Mouse (Mus musculus) neural tube, embryonic 13.5 days (tissue): ENCODE data around the gene Cabp4. TPM values are rescaled to one million over a fixed set of nuclear protein-coding genes. Genes with fewer than 3 reads are reported as not detected.

Experiments
- ATAC-seq: fragments of 200-750 bp; cut with Nextera tagmentation; 2 replicates; pipeline ENCODE4 v1.8.0; 2017; ENCODE audit warnings: low read depth, mild to moderate bottlenecking, moderate TSS enrichment, moderate library complexity
- H3K27ac ChIP-seq: fragments of 300-500 bp; sonication (generic); replicated peaks from 2 replicates; pipeline ENCODE4 v1.5.1; 2015; ENCODE audit warnings: moderate library complexity, mild to moderate bottlenecking, inconsistent platforms
- H3K27me3 ChIP-seq: fragments of 300-500 bp; sonication (generic); 2 replicates; pipeline ENCODE4 v1.6.1; 2015; ENCODE audit warnings: mild to moderate bottlenecking, inconsistent platforms
- H3K36me3 ChIP-seq: fragments of 300-500 bp; sonication (generic); 2 replicates; pipeline ENCODE4 v1.6.1; 2015; ENCODE audit warnings: mild to moderate bottlenecking, inconsistent platforms
- H3K4me1 ChIP-seq: fragments of 300-500 bp; sonication (generic); replicated peaks from 2 replicates; pipeline ENCODE4 v1.6.1; 2015; ENCODE audit warnings: inconsistent platforms
- H3K4me2 ChIP-seq: fragments of 300-500 bp; sonication (generic); 2 replicates; pipeline ENCODE4 v1.6.1; 2015; ENCODE audit warnings: inconsistent platforms, mild to moderate bottlenecking, moderate library complexity
- H3K4me3 ChIP-seq: fragments of 300-500 bp; sonication (generic); 2 replicates; pipeline ENCODE4 v1.5.1; 2015; ENCODE audit warnings: mild to moderate bottlenecking, inconsistent platforms
- H3K9ac ChIP-seq: fragments of 300-500 bp; sonication (generic); 2 replicates; pipeline ENCODE4 v1.6.1; 2015; ENCODE audit warnings: moderate library complexity, mild to moderate bottlenecking, inconsistent platforms
- H3K9me3 ChIP-seq: fragments of 300-500 bp; sonication (generic); 2 replicates; pipeline ENCODE4 v1.6.1; 2016; ENCODE audit warnings: inconsistent platforms
- WGBS: fragments of 180-500 bp; shearing (Covaris S2); methylation state at CpG from one replicate; pipeline ENCODE4 v1.1.7; 2015; 5-methylcytosine and 5-hydroxymethylcytosine counted together
- polyA plus RNA-seq: library from polyadenylated mRNA; unstranded; fragments of >200 nt; fragmentation: Nextera tagmentation; extraction: Ambion mirVana; gene quantifications from 2 replicates; pipeline ENCODE4 v1.2.1, GENCODE M21; 2015

The Cabp4 gene
- 0.14 TPM in 2 replicates for polyA plus RNA-seq

- H3K27me3 ChIP-seq = no peaks in the 10 kb centered on the region
- no peak for ATAC-seq
- no peak within 1 kb of the TSS for H3K4me3 ChIP-seq
- no peak within 1 kb of the TSS for H3K9ac ChIP-seq
- 84% methylated on average over 7 of the region's 7 CpGs for WGBS
- peaks cover 16% of the 10 kb centered on the region for H3K4me1 ChIP-seq
- H3K27ac ChIP-seq = no peak within 1 kb of the TSS
- H3K4me2 ChIP-seq = no peak within 1 kb of the TSS
- H3K9me3 ChIP-seq = no peaks in the 10 kb centered on the region
- H3K36me3 ChIP-seq = no peaks in the 10 kb centered on the region
These were observed at the start of gene Cabp4 for GRCm38 (mm10) chr19:4143759-4144268. Gene Cabp4, minus strand, starts transcription at chr19:4144033.

- peak overlapping the region; percentile 95; the same call in 1 of the 2 replicates for H3K27ac ChIP-seq
- peaks cover 50% of the 10 kb centered on the region for H3K36me3 ChIP-seq
- H3K27me3 ChIP-seq = no peaks in the 10 kb centered on the region
- ATAC-seq = no peak
- H3K4me1 ChIP-seq = peaks cover 46% of the 10 kb centered on the region
- H3K9me3 ChIP-seq = no peaks in the 10 kb centered on the region
- peak overlapping the region; percentile 93 for H3K4me2 ChIP-seq
- peak overlapping the region; percentile 99 for H3K9ac ChIP-seq
- H3K4me3 ChIP-seq = peak overlapping the region; percentile 97
- WGBS = 57% methylated on average over 6 of the region's 6 CpGs
These were observed 49.3 kb upstream of the Cabp4 start for GRCm38 (mm10) chr19:4193129-4193528.

GRCm38 (mm10) chr19:4192251-4192985 is 48.6 kb upstream of the Cabp4 start:
- Histone ChIP-seq H3K4me1 (peaks cover 46% of the 10 kb centered on the region), H3K4me2 (peak overlapping the region; percentile 93), H3K4me3 (peak overlapping the region; percentile 97), H3K27me3 (no peaks in the 10 kb centered on the region), H3K27ac (peak overlapping the region; percentile 95), H3K9me3 (no peaks in the 10 kb centered on the region), H3K9ac (peak overlapping the region; percentile 99), H3K36me3 (peaks cover 44% of the 10 kb centered on the region)
- ATAC-seq = peak; percentile 70
- WGBS = under 1% methylated on average over 52 of the region's 52 CpGs

- Histone ChIP-seq H3K4me2 (peak within 1 kb of the TSS; percentile 93), H3K4me3 (peak within 1 kb of the TSS; percentile 97), H3K27ac (peak within 1 kb of the TSS; percentile 95), H3K36me3 (peaks cover 36% of the 10 kb centered on the region), H3K9ac (peak within 1 kb of the TSS; percentile 99), H3K27me3 (no peaks in the 10 kb centered on the region), H3K9me3 (no peaks in the 10 kb centered on the region), H3K4me1 (peaks cover 44% of the 10 kb centered on the region)
- ATAC-seq = peak; percentile 90
- 6% methylated on average over 34 of the region's 47 CpGs for WGBS
These were observed 47.9 kb upstream of the Cabp4 start, which contains the start of gene Ppp1ca for GRCm38 (mm10) chr19:4191528-4192250. Gene Ppp1ca, plus strand, starts transcription at chr19:4192065.

- H3K9ac ChIP-seq = peak within 1 kb of the TSS; percentile 99
- no peaks in the 10 kb centered on the region for H3K9me3 ChIP-seq
- peaks cover 36% of the 10 kb centered on the region for H3K4me1 ChIP-seq
- H3K27me3 ChIP-seq = no peaks in the 10 kb centered on the region
- H3K4me2 ChIP-seq = peak within 1 kb of the TSS; percentile 93
- ATAC-seq = no peak
- peak within 1 kb of the TSS; percentile 97 for H3K4me3 ChIP-seq
- 65% methylated on average over 4 of the region's 4 CpGs for WGBS
- H3K36me3 ChIP-seq = peaks cover 28% of the 10 kb centered on the region
- peak within 1 kb of the TSS; percentile 95 for H3K27ac ChIP-seq
These were observed 47.0 kb upstream of the Cabp4 start, which contains the start of gene Tbc1d10c for GRCm38 (mm10) chr19:4190831-4191334. Gene Tbc1d10c, minus strand, starts transcription at chr19:4191284.

- Histone ChIP-seq H3K27ac (no peak overlapping the region), H3K4me3 (no peak overlapping the region), H3K9me3 (no peaks in the 10 kb centered on the region), H3K4me1 (peaks cover 29% of the 10 kb centered on the region), H3K27me3 (no peaks in the 10 kb centered on the region), H3K4me2 (no peak overlapping the region), H3K36me3 (peaks cover 11% of the 10 kb centered on the region), H3K9ac (no peak overlapping the region)
- no peak for ATAC-seq
- WGBS = 83% methylated on average over 12 of the region's 12 CpGs
These were observed 45.3 kb upstream of the Cabp4 start for GRCm38 (mm10) chr19:4189051-4189620.

GRCm38 (mm10) chr19:4187303-4187702 is 43.5 kb upstream of the Cabp4 start:
- Histone ChIP-seq H3K9ac (no peak overlapping the region), H3K36me3 (no peaks in the 10 kb centered on the region), H3K4me3 (no peak overlapping the region), H3K4me1 (peaks cover 25% of the 10 kb centered on the region), H3K27ac (no peak overlapping the region), H3K27me3 (no peaks in the 10 kb centered on the region), H3K4me2 (no peak overlapping the region), H3K9me3 (no peaks in the 10 kb centered on the region)
- 72% methylated on average over 3 of the region's 3 CpGs for WGBS
- ATAC-seq = no peak

GRCm38 (mm10) chr19:4184976-4185975 is 41.4 kb upstream of the Cabp4 start:
- no peak for ATAC-seq
- 0 out of 2 replicates have a peak overlapping the region, but pooled peaks have one; percentile 8 for H3K9ac ChIP-seq
- H3K4me2 ChIP-seq = no peak overlapping the region
- peaks cover 25% of the 10 kb centered on the region for H3K4me1 ChIP-seq
- no peak overlapping the region for H3K4me3 ChIP-seq
- no peak overlapping the region for H3K27ac ChIP-seq
- no peaks in the 10 kb centered on the region for H3K36me3 ChIP-seq
- no peaks in the 10 kb centered on the region for H3K27me3 ChIP-seq
- no peaks in the 10 kb centered on the region for H3K9me3 ChIP-seq
- 61% methylated on average over 15 of the region's 15 CpGs for WGBS

- 68% methylated on average over 2 of the region's 2 CpGs for WGBS
- Histone ChIP-seq H3K4me2 (no peak overlapping the region), H3K9ac (no peak overlapping the region), H3K36me3 (no peaks in the 10 kb centered on the region), H3K27me3 (no peaks in the 10 kb centered on the region), H3K4me1 (peaks cover 25% of the 10 kb centered on the region), H3K27ac (no peak overlapping the region), H3K9me3 (no peaks in the 10 kb centered on the region), H3K4me3 (no peak overlapping the region)
- no peak for ATAC-seq
These were observed 39.9 kb upstream of the Cabp4 start for GRCm38 (mm10) chr19:4183689-4184088.

GRCm38 (mm10) chr19:4181892-4182291 is 38.1 kb upstream of the Cabp4 start:
- WGBS = 39% methylated on average over 3 of the region's 3 CpGs
- H3K4me2 ChIP-seq = no peak overlapping the region
- H3K9ac ChIP-seq = no peak overlapping the region
- H3K27me3 ChIP-seq = 0 out of 2 replicates have a peak, but pooled peaks cover 2% of the 10 kb centered on the region
- H3K4me3 ChIP-seq = no peak overlapping the region
- no peaks in the 10 kb centered on the region for H3K36me3 ChIP-seq
- no peak for ATAC-seq
- H3K9me3 ChIP-seq = no peaks in the 10 kb centered on the region
- H3K27ac ChIP-seq = no peak overlapping the region
- H3K4me1 ChIP-seq = peaks cover 25% of the 10 kb centered on the region

- Histone ChIP-seq H3K27ac (no peak overlapping the region), H3K9me3 (no peaks in the 10 kb centered on the region), H3K4me2 (no peak overlapping the region), H3K36me3 (no peaks in the 10 kb centered on the region), H3K27me3 (peaks cover 3% of the 10 kb centered on the region; the same call in 1 of the 2 replicates), H3K4me3 (no peak overlapping the region), H3K9ac (no peak overlapping the region), H3K4me1 (peaks cover 27% of the 10 kb centered on the region)
- WGBS = 86% methylated on average over 7 of the region's 7 CpGs
- ATAC-seq = no peak
These were observed 36.6 kb upstream of the Cabp4 start for GRCm38 (mm10) chr19:4180411-4180810.
